Mouse (Mus musculus) small intestine, adult 2 months (tissue): ENCODE measurements around the gene Mrpl43.

Experiments used
- CTCF ChIP-seq: fragments of 200-500 bp; IDR thresholded peaks from 2 replicates; pipeline ENCODE4 v1.5.1; 2012; ENCODE audit warnings: low read depth, mild to moderate bottlenecking, control low read depth, inconsistent platforms, low read length, moderate library complexity, mixed read lengths; ENCODE audit not compliant: insufficient replicate concordance, insufficient read length; ENCODE audit errors: extremely low read depth
- POLR2A ChIP-seq: fragments of 200-500 bp; IDR thresholded peaks from 2 replicates; pipeline ENCODE4 v1.6.1; 2012; ENCODE audit warnings: low read depth, mild to moderate bottlenecking, control low read depth, inconsistent platforms, low read length, moderate library complexity

DNA sequence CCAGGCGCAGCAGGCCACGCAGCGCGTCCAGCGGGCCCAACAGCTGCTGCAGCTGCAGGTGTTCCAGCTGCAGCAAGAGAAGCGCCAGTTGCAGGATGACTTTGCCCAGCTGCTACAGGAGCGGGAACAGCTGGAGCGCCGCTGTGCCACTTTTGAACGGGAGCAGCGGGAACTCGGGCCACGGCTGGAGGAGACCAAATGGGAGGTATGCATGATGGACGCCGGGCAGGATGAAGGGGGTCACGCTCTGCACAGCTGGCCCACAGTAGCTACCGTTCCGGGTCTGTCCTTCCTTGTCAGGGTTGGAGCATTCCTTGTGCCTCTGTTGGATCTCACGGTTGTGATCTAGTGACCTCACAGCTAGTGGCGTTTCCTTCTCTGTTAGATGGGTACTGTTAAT is 18.5 kb upstream of the Mrpl43 start:
- TF ChIP-seq CTCF (no peak), POLR2A (no peak)
